Mouse (Mus musculus) bone marrow, adult 2 months (tissue): ENCODE data around the gene Barhl1.

Source experiments
- CTCF ChIP-seq: fragments of 200-500 bp; IDR thresholded peaks from 2 replicates; pipeline ENCODE4 v1.5.1; 2011; ENCODE audit warnings: low read length, control low read depth; ENCODE audit not compliant: control insufficient read depth, insufficient read depth
- POLR2A ChIP-seq: fragments of 200-500 bp; IDR thresholded peaks from 2 replicates; pipeline ENCODE4 v1.6.1; 2011; ENCODE audit warnings: low read depth, mild to moderate bottlenecking, control low read depth, low read length, borderline replicate concordance; ENCODE audit not compliant: control insufficient read depth

GRCm38 (mm10) chr2:28952981-28953380, 36.5 kb upstream of the Barhl1 start:
- TF ChIP-seq POLR2A: no peak
- TF ChIP-seq CTCF: no peak
